Mouse (Mus musculus) NIH3T3 (cell line): ENCODE data around the gene Olfr294.

Source experiments
- DNase-seq: peaks from one replicate; pipeline ENCODE4 v3.0.0-alpha.2; 2012; ENCODE audit warnings: low read depth

The Olfr294 gene

DNA sequence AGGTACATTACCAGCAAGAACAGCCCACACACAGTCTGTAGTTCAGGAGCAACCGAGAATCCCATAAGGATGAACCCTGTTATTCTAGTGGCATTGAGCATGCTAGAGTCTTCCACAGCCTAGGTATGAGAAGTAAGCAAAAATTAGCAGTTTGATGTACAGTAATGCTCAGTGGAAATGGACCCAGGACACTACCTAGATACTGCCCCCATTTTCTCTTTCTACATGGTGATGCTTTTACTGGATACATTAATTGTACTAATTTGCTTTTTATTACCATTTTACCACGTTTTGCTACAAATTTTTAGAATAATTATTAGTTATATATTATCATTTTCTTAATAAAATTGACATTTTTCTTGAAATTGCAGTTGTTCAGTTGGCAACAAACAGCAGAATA is at the start of gene Olfr294:
TSS of gene Olfr294 (minus strand) at position 101 of the 400 bp plus-strand sequence.
- no peak for DNase-seq

DNA sequence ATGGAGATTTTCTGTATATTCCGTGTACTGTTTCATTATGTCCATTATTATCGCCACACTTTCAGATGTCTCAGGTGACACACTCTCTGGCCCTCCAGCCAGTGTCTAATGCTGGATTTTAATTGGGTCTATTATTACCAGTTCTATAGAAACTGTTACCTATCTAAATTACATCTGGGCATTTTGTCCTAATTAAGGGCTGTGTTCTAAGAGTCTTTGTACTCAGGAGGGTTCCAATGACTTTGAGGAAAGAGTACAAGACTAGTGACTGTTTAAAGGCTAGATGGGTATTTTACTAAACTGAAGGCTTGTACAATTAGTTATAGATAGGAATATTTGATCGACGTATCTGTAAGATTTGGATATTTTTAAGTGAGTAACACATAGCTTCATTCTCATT is 32.3 kb upstream of the Olfr294 start, which contains the start of gene Olfr293:
TSS of gene Olfr293 (plus strand) at position 301 of the 400 bp plus-strand sequence.
- no peak for DNase-seq

DNA sequence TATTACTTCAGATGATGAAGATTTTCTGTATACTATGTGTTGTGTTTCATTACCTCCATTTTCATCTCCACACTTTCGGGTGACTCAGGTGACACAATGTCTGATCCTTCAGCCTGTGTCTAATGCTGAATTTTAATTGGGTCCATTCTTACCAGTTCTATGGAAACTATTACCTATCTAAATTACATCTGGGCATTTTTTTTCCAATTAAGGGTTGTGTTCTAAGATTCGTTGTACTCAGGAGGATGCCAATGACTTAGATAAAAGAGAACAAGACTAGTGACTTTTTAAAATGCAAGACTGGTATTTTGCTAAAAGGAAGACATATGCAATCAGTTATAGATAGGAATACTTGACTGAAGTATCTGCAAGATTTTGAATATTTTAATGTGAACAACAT is 32.9 kb downstream of the Olfr294 start, which contains the start of gene Olfr295:
TSS of gene Olfr295 (plus strand) at position 301 of the 400 bp plus-strand sequence.
- DNase-seq: no peak
